Mouse (Mus musculus) spleen, embryonic (tissue): ENCODE data around the gene Foxd2.

ENCODE experiments used
- CTCF ChIA-PET: fragments of 350-600 bp; sonication (Branson Sonifier 250); formaldehyde crosslinking; loops from one replicate; lab custom pipeline; 2022; lab: Charles Lee

The Foxd2 gene

GRCm38 (mm10) chr4:114908829-114909601 is at the start of gene Foxd2:
Foxd2 (minus strand) TSS chr4:114908873.
- CTCF ChIA-PET = interaction anchor here (0.6 to 0.9 kb wide), 2 partner anchors 74 to 143 kb away, joined by 3 read pairs; no protein-coding TSS in a partner anchor

GRCm38 (mm10) chr4:114958231-114958630 is 49.6 kb upstream of the Foxd2 start:
- CTCF ChIA-PET = no interaction called here

- CTCF ChIA-PET = no interaction called here
Measured at GRCm38 (mm10) chr4:114957403-114957802, 48.7 kb upstream of the Foxd2 start.

- CTCF ChIA-PET = no interaction called here
Measured at GRCm38 (mm10) chr4:114953172-114953571, 44.5 kb upstream of the Foxd2 start.

GRCm38 (mm10) chr4:114947852-114948481 is 39.3 kb upstream of the Foxd2 start:
- CTCF ChIA-PET = no interaction called here

GRCm38 (mm10) chr4:114947395-114947794 is 38.7 kb upstream of the Foxd2 start:
- CTCF ChIA-PET = interaction anchor here (0.8 kb wide), 1 partner anchor 34 kb away, joined by 3 read pairs; no protein-coding TSS in a partner anchor

- CTCF ChIA-PET = no interaction called here
Measured at GRCm38 (mm10) chr4:114946416-114946815, 37.7 kb upstream of the Foxd2 start.

- CTCF ChIA-PET = no interaction called here
Measured at GRCm38 (mm10) chr4:114945021-114945420, 36.3 kb upstream of the Foxd2 start.

GRCm38 (mm10) chr4:114942583-114942982 is 33.9 kb upstream of the Foxd2 start:
- CTCF ChIA-PET = interaction anchor here (0.6 kb wide), 1 partner anchor 28 kb away, joined by 3 read pairs; no protein-coding TSS in a partner anchor

- CTCF ChIA-PET = no interaction called here
Measured at GRCm38 (mm10) chr4:114942112-114942511, 33.4 kb upstream of the Foxd2 start.

- CTCF ChIA-PET = no interaction called here
Measured at GRCm38 (mm10) chr4:114941311-114941710, 32.6 kb upstream of the Foxd2 start.

- CTCF ChIA-PET = no interaction called here
Measured at GRCm38 (mm10) chr4:114938248-114938647, 29.6 kb upstream of the Foxd2 start.

GRCm38 (mm10) chr4:114937459-114938047 is 28.9 kb upstream of the Foxd2 start:
- CTCF ChIA-PET = no interaction called here

GRCm38 (mm10) chr4:114934188-114934587 is 25.5 kb upstream of the Foxd2 start:
- CTCF ChIA-PET = no interaction called here

- CTCF ChIA-PET = no interaction called here
Measured at GRCm38 (mm10) chr4:114932747-114933146, 24.1 kb upstream of the Foxd2 start.

- CTCF ChIA-PET = no interaction called here
Measured at GRCm38 (mm10) chr4:114929155-114929554, 20.5 kb upstream of the Foxd2 start.

GRCm38 (mm10) chr4:114925917-114926312 is 17.2 kb upstream of the Foxd2 start, which contains the start of gene Foxe3:
Foxe3 (minus strand) TSS chr4:114926013.
- CTCF ChIA-PET = no interaction called here

- CTCF ChIA-PET = no interaction called here
Measured at GRCm38 (mm10) chr4:114924971-114925916, 16.6 kb upstream of the Foxd2 start.

- CTCF ChIA-PET = no interaction called here
Measured at GRCm38 (mm10) chr4:114917091-114917490, 8.4 kb upstream of the Foxd2 start.

GRCm38 (mm10) chr4:114916056-114916455 is 7.4 kb upstream of the Foxd2 start:
- CTCF ChIA-PET = no interaction called here

- CTCF ChIA-PET = interaction anchor here (1.1 kb wide), 1 partner anchor 34 kb away, joined by 3 read pairs; no protein-coding TSS in a partner anchor
Measured at GRCm38 (mm10) chr4:114913594-114913962, 4.9 kb upstream of the Foxd2 start.
